In the genomic region with DNA sequence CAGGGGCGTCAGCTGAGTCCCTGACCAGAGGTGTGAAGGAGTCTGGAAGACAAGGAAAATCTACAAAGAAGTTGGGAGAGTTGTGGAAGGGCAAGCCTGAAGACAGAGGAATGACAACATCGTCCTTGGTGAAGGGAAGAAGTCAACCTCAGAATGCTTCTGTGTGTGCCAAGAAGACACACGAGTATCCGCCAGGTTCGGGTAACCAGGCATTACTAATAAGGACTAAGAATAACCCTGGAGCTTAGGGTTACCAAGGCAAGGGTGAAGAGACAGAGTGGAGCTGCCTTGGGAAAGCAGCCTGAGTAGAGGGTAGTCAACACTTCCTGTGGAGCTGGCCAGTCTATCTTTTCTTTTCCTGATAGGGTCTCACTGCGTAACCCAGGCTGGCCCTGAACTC, we compare ENCODE assay signal across 26 mouse cellular contexts. TPM values are rescaled to one million over a fixed set of nuclear protein-coding genes. Genes with fewer than 3 reads are reported as not detected.
"Had no signal": no experiment of that assay in that cellular context is flagged by ENCODE, and none has a peak within 500 bp of the region (broad histone marks: within the 10 kb centered on the region; RNA-seq: fewer than 3 reads in every experiment).

No protein-coding gene starts in this region.

- H3K9me3 ChIP-seq: heart, embryonic 10.5 days; hindbrain, embryonic 10.5 days; hindbrain, embryonic 12.5 days; limb, embryonic 13.5 days; limb, embryonic 15.5 days; liver, embryonic 12.5 days had no signal

- DNase-seq: gastrocnemius, postnatal 14 days; heart, adult 18-20 months; heart, postnatal 10 days; heart, postnatal 4 days; kidney, adult 11 months; kidney, adult 8-10 months; kidney, postnatal 14 days; kidney, postnatal 36 days; layer of hippocampus, adult 9-11 months; layer of hippocampus, postnatal 36 days; left cerebral cortex, postnatal 4 days had no signal

- H3K9ac ChIP-seq: heart, embryonic 12.5 days; hindbrain, embryonic 12.5 days; hindbrain, embryonic 14.5 days; limb, embryonic 13.5 days; limb, embryonic 15.5 days; liver, embryonic 12.5 days; liver, embryonic 14.5 days had no signal

- H3K4me2 ChIP-seq: heart, embryonic 12.5 days; hindbrain, embryonic 12.5 days; hindbrain, embryonic 14.5 days; limb, embryonic 13.5 days; limb, embryonic 15.5 days; liver, embryonic 12.5 days had no signal

- H3K36me3 ChIP-seq: heart, embryonic 10.5 days; heart, embryonic 12.5 days; hindbrain, embryonic 10.5 days; hindbrain, embryonic 12.5 days; limb, embryonic 13.5 days; limb, embryonic 15.5 days; liver, embryonic 12.5 days had no signal

- H3K27ac ChIP-seq: heart, embryonic 10.5 days; hindbrain, embryonic 10.5 days; hindbrain, embryonic 12.5 days; hindbrain, embryonic 14.5 days; hindbrain, postnatal 0 days; kidney, postnatal 0 days; limb, embryonic 13.5 days; limb, embryonic 15.5 days; liver, embryonic 12.5 days; liver, embryonic 14.5 days had no signal

- H3K4me3 ChIP-seq: heart, embryonic 10.5 days; heart, embryonic 12.5 days; hindbrain, embryonic 10.5 days; hindbrain, embryonic 12.5 days; limb, embryonic 13.5 days; limb, embryonic 15.5 days; liver, embryonic 12.5 days had no signal

- H3K4me1 ChIP-seq: liver, embryonic 12.5 days had no signal

- ATAC-seq: hindbrain, postnatal 0 days; intestine, embryonic 16.5 days; liver, embryonic 12.5 days had no signal

RNA-seq across cellular contexts. Expression of gene Foxo6, which starts 41.1 kb away (rescaled TPM):
- total RNA-seq: granulocyte monocyte progenitor cell, adult 5-6 weeks; liver, adult 2 months had no signal
- polyA plus RNA-seq: liver, embryonic 12.5 days; liver, embryonic 16.5 days had no signal
